Mouse (Mus musculus) megakaryocyte, adult 5-6 weeks (primary cell): ENCODE measurements around the gene Arhgap9. TPM values are rescaled to one million over a fixed set of nuclear protein-coding genes. Genes with fewer than 3 reads are reported as not detected.

Experiments used
- ATAC-seq: 2 replicates; pipeline ENCODE4 v1.8.0; 2016; ENCODE audit warnings: mild to moderate bottlenecking, inconsistent platforms; ENCODE audit not compliant: poor library complexity, severe bottlenecking
- total RNA-seq, 2 experiments: library from RNA; stranded (forward) in 1 of 2; stranded (reverse) in 1 of 2; fragments of 153-499, 151-499 nt in 1 of 2; fragments of 221-1000, 200-1000 nt in 1 of 2; gene quantifications; 2 replicates each; pipeline versions ENCODE4 v1.2.3 to v1.2.4; 2015 to 2017

Arhgap9 gene
- total RNA-seq (2015) = 135 and 138 TPM in 2 replicates
- 96.8 and 108 TPM in 2 replicates for total RNA-seq (2017)

DNA sequence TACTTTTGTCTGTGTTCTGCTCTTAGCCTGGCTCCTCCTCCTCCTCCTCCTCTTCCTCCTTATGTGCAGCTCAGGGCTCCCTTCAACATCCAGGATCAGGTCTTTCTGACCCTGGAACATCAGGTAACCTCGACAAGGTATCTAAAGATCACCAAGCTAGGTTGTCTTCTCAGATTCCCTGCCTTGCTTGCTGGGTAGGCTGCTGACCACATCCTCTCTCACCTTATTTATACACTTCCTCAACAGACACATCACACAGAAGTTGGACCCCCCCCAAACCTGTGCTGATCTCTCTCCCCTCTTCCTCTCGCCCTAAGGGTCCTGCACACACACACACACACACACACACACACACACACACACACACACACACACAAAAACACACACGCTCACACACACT lies at the start of gene Arhgap9:
Arhgap9 (plus strand) TSS at position 344 of the 400 bp plus-strand sequence.
- peak; percentile 16; the same call in 1 of the 2 replicates for ATAC-seq

DNA sequence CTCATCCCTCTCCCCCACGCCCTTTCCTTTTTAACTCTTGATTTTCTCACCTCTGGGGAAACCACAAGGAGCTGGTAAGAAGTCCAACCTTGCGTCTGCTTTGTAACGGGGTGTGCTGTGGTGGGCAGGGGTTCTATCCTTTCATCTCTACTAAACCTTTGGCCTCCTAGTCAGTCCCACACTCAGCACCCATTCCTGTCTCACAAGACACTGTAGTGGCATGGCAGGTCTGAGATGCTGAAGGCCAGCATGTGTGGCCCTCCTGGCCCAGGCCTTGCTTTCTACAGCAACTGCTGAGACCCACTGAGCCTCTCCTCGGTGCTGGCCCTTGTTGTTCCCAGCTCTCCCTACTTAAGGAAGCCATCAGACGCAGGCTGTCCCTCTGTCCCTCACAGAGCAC lies 49.4 kb upstream of the Arhgap9 start:
- ATAC-seq = no peak

DNA sequence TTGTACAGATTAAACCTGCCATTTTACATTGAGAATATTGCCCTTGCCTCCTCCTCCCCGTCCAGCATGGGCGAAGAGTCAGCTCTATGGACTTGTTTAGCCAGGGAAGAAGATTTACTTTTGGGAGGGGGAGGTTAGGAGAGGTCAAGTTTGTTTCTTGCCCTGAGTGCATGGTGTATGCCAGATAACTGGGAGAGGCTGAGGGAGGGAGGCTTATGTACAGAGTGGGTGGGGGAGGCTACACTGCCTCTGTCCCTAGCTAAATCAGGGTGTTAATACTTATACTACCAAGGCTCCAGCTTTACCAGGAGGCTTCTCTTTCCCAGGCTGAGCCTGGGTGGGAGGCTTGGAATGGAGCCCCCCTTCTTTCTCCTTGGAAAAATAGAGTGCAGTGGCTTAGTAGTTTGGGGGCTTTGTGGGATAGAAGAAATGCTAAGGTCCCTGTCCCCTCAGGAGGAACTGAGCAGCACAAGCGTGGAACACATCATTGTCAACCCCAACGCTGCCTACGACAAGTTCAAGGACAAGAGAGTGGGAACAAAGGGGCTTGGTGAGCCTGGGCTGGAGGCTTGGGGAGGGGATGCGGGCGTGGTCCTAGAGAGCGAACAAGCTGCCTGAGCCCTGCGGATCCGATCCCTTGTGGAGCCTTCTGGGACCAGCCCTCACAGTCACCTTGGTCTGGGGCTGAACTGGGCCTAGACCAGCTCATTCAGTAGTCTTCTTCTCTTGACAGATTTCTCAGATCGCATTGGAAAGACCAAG lies 47.3 kb upstream of the Arhgap9 start:
- ATAC-seq = no peak

DNA sequence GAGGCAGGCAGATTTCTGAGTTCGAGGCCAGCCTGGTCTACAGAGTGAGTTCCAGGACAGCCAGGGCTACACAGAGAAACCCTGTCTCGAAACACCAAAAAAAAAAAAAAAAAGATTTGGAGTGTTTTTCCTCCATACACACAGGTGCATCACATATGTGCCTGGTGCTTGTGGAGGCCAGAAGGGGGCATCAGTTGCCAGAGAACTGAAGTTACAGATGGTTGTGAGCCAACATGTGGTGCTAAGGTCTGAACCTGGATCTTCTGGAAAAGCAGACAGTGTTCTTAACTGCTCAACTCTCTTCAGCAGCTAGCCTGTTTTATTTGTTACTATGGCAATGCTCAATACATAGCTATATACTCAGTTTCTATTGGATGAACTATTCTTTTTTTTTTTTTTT lies 42.0 kb upstream of the Arhgap9 start:
- ATAC-seq = no peak

DNA sequence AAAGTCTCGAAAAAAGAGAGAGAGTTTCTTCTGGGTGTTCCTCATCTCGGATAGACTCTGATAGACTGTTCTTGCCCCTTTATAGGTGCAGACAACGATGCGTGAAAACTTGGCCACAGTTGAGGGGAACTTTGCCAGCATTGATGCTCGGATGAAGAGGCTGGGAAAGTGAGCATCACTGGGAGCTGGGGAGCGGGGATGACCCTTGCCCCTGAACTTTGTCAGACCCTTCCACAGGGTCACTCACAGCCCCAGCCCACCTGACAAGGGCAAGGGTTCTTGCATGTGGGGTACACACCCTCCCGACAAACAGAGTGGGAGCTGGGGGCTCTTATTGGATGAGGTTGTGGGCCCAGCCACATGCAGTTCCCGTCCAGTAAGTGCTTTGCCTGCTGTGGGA lies 40.4 kb upstream of the Arhgap9 start:
- ATAC-seq = no peak

DNA sequence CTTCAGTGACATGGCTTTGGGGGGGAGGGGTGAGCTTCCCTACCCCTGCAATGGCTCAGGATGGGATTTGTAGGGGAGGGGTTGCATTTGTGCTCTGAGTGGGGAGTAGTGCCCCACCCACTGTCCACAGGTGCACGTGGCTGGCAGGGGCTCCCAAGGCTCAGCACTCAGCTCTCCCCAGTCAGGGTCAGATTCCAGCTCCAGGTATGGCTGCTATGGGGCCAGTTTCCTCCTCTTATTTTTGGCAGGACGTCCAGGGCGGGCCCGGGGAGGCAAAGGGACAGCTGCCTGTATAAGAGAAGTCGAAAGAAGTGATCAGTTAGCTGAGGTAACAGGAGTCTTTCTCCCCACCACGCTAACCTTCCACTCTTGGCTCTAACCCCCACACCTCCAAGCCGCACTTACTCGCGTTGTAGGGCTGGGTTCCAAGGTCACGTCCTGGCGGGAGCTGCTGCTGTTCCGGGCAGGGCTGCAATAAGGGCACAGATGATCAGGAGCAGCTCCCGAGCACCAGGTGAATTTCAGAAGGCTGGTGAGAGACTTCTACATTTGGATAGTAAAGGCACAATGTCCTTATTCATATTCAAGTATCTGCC lies 39.0 kb upstream of the Arhgap9 start:
- no peak for ATAC-seq

DNA sequence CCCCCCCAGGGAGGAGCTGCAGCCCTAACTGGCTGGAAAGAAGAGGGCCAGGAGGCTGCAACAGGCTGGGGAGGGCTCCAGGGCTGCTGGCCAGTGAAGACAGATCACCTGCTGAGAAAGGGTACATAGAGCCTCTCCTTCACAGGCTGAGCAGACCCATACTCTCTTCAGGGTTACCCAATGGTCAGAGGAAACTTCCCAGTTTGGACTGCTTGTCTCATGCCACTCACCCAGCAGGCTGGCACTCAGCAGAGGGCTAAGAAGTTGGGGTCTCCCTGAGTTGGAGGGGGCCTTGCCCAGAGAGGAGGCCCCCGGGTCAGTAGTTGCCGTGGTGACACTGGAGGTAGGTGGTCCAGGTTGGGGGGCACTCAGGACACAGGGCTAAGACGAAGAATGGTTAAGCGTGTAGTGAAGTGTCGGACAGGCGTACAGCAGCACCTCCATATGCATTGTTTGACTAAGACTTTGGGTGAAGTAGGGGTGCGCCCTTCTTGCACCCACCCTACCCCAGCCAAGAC lies 37.6 kb upstream of the Arhgap9 start:
- ATAC-seq = no peak

DNA sequence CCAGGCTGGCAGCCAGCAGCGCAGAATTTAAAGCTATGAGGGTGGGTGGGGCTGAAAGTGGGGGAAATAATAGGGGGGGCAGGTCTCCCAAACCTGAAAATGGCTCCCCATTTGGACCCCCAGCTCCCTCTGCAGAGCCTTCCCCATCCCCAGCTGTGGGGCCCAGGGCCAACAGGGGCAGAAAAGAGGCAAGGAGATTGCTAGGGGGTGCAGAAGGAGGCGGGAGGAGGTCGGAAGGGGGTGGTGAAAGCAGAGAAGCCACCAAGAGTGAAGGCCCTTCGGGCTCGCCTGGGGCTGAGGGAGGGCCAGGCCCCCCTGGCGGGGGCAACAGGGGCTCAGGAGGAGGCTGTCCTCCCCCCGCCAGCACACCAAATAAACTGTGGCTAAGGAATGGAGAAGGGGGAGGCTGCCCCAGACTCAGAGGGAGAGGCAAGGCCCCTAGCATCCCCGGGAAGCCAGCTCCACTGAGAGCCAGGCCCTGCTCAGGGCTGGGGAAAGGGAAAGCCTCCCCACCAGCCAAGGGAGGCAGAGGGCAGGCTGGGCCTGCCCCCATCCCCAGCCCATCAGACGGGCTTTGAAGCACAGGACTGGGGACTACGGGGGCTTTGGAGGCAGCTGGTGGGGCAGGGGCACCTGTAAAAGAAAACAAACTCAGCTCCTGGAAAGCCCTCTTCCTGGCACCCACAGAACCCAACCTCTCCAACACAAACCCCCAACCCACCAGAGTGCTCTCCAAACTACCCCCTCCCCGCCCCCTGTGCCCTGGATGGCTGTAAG lies 36.9 kb upstream of the Arhgap9 start:
- ATAC-seq = no peak

DNA sequence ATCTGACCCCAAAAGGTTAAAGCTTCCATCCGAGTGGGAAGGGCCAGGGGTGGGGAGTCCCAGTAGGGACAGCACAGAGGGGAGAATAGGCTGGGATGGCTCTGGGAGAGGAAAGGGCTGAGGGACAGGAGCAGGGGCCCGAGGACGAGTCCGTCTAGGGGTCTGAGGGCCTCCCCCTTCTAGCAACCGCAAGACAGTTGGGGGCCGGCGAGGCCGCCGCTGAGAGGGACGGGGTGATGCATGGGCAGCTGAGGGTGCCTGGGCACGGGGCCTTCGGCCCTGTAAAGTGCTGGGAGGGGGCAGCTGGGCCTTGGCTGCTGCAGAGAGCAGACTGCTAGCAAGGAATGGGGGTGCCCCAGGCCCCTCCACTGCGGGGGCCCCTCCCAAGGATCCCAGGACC lies 36.1 kb upstream of the Arhgap9 start:
- no peak for ATAC-seq

DNA sequence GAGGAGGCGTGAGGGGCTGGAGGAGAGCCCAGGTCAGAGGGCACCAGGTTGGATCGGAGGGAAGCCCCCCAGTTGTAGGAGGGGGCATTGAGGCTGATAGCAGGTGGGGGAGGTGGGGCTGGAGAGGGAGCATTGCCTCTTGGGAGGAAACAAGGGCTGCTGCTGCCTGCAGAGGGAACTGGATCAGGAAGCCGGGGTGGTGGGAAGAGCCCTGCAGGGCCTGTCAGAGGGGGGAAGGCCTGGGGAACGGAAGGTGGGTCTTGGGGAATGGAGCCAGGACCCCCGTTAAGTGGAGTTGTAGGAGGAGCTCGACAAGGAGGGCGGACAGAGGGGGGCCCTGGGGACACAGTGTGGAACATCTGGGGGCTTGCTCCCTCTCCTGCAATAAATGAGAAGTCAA lies 35.6 kb upstream of the Arhgap9 start:
- ATAC-seq = no peak

DNA sequence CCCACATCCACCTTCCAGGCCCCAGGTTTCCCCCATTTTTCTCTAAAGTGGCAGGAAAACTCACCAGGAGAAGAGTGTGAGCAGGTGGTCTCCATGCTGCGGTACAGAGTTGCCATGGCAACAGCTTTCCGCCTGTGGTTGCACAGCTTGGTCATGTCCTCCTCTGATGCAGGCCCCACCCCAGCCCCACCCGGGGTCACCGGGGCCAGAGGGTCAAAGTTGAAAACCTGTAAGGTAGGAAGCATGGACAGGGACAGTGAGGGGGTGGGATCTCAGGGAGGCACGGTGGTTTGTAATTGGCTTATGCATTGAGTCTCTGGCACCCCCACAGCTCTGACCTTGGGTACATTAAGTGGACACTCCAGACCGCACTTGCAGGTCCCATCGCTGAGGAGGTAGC lies 35.0 kb upstream of the Arhgap9 start:
- no peak for ATAC-seq

DNA sequence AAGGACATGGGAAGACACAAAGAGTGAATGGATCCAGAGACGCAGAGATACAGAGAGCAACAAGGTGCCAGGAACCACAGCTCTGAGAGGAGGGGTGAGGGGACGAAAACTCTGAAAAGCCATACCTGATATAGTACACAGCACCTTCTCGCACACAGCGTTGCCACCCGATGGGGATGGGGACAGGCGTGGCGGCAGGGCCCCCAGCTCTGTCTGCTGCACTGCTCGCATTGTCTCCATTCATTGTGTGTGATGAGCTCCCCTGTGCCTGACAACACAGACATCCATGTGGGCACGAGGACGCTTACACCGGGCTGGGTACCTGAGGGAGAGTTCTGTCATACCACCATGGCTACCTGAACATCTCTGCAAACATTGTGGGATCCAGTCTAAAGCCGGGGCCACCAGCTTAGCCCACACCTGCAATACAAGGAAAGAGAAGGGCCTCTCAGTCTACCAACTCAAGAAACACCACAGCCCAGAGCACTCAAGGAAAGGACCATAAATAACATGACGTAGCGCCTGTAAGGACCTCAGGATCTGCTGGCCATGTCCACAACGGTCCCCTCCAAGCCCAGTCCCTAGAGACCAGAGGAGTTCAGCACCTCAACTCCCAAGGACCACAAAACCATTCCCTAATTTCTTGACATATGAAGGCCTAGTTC lies 34.4 kb upstream of the Arhgap9 start:
- no peak for ATAC-seq

DNA sequence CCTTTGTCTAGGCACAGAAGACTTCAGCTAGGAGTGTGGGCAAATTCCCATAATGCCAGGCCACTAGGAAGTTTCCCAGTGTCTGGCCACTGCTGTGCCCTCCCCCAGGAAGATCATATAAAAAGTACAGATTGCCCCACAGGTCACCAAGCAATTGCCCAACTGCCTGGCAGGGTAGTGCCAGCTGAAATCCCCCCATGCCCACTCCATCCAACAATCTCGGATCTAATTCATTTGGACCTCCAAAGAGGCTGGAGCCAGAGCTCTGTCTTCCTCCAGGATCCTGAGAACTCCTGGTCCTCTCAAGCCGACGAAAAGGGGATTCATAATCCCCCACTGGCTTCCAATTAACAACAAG lies 33.8 kb upstream of the Arhgap9 start:
- no peak for ATAC-seq

DNA sequence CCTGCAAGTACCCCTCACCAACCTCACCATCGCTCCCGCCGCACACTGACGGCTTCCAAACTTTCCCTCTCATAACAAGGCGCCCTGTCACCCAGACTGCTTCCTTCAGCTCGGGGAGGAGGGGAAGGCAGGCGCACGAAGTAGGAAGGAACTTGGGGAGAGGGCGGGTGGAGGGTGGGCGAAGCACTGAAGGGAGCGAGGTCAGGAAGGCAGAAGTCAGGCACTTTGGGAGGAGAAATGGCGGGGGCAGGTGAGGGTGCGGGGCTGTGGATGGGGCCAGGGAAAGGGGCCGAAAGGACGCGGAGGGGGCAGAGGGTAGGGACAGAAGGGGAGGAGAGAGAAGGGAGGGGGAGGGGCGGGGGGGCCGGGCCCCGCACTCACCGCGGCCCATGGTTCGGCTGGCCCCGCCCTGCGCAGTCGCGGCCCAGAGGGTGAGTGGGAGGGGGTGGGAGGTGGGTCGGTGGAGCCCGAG lies 33.4 kb upstream of the Arhgap9 start:
- 0 out of 2 replicates have a peak, but pooled peaks have one; percentile 2 for ATAC-seq

DNA sequence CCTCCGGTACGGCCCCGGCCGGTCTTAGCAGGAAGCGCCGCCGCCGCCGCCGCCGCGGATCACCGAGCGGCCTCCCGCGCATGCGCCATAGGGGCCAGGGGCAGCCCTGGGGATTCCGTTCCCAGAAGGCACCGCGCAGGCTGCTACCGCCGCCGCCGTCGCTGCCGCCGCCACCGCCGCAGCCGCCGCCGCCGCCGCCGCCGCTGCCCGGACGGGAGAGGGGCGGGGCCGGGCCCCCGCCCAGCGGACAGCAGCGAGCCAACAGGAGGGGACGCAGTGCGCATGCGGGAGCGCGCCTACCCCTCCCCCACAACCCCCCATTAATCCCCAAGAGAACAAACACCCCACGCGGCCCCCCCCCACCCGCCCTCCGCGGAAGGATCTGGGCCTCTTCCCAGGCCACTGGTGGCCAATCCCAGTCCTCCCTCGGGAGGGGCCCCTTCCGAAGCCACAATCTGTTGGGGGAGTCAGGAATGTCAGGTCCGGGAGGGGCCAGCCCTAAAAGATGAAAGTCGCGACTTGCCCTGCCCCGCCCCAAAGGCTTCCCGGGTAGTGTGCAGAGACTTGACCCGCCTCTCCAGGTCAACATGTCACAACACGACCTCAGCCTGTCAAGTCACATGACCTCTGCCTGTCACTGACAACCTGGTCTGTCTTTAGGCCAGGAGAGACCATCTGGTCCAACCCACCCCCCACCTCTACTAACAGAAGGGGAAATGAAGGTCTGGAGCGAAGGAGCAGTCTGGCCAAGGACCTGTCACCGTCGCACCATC lies 32.8 kb upstream of the Arhgap9 start, which contains the start of gene Mbd6:
Mbd6 (minus strand) TSS at position 219 of the 773 bp plus-strand sequence.
- ATAC-seq = peak; percentile 47

DNA sequence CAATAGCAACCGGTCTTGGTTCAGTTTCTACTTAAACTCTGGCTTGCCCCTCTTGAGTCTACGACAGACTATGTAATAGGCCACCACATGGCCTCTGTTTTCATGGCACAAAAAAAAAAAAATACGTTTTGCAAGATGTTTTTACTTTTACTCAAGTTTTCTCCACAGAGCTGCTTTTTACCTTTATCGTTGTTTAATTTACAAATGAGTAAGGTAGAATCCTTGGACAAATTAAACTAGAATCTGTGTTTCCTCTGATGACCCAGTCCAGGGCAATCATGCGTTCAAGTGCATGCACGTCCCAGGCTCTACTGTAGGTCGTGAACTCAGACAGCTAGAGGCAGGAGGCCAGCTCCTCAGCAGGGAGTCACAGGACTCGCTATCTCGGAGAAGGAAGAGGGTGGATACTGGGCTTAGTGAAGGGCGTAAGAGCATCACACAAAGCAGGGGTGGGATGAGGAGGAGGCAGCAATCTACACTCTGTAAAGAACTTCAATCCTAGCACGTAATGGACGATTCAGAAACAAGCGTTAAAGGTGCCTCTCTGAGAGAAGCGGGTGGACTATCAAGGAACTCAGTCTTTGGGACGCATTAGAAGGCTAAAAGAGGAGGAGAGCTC lies 32.1 kb upstream of the Arhgap9 start:
- peak; percentile 3; the same call in 1 of the 2 replicates for ATAC-seq

DNA sequence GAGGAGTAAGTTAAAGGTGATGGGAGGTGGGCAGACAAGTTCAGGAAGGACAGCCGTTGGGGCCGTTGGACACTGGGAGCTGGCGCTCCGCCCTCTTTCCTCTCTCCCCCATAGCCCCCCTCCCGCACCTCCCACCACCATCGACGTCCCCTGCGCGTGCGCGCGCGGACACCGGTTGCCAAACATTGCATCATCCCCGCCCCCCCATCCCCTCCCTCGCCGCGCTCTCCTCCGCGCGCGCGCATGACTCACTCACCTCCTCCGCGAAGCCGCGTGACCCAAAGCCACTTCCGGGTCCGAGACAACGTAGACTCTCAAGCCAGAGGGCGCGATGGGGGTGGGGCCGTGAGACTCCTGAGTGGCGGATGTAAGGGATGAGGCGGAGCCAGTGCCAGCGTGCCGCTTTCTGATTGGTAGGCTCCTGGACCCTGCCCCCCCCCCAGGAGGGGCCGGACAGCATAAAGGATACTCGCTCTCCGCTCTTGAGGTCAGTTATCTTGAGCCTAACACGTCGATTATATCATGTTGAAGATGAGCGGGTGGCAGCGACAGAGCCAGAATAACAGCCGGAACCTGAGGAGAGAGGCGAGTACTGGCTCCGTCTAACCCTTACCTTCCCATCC lies 31.3 kb upstream of the Arhgap9 start:
- ATAC-seq = peak; percentile 70

DNA sequence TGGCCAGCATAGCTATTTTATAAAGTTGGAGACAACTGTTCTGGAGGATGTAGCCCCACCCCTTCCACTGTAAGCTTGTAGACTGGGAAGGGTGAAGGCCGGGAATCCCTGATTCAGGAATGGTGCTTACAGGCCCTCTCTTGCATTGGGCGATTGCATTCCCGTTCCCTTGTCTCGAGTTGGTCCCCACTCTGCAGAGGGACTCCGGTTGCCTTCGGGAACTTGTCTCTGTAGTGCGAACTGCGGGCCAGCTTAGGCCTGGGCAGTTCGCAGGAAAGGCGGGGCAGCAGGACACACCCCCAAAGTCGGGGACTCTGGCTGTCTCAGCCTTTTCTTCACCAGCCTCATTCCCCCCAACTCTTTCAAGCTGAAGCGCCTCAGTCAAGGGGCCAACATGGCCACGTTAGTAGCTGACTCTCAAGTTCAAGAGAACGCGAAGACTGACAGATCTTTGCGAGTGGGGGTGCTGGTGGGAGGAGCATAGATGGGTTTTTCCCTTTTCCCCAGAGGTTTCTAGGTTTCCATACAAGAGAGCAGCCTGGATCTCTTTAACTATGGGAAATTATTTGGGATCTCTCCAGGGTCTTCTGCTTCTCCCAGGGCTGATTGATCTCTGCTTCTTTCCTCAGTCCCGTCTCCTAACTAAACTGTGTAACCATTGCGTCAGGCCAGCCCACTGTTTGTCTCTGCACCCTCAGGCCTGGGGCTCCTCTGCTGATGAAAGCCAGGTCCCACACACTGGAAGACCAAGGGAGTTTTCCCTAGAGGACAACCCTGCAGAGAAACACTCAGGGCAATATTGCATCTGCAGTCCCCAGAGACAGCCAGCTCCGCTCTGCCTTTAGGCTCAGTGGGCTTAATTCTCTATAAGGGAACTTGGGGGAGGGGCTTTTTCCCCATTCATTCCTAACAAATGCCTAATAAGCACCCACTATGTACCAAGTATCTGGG lies 30.6 kb upstream of the Arhgap9 start:
- peak; percentile 16 for ATAC-seq
